Mouse (Mus musculus) CH12.LX (cell line): ENCODE measurements around the gene Nab2. TPM values are rescaled to one million over a fixed set of nuclear protein-coding genes. Genes with fewer than 3 reads are reported as not detected.

Experiments
- polyA plus RNA-seq: library from polyadenylated mRNA; unstranded; fragments of >175 nt; gene quantifications from 2 replicates; pipeline ENCODE4 v1.2.1, GENCODE M21; 2012; ENCODE audit warnings: low read depth; ENCODE audit not compliant: insufficient read length
- total RNA-seq, 2 experiments: library from RNA; depleted of rRNA; stranded (reverse); fragments of 300-350 nt in 1 of 2; fragments of >200 nt in 1 of 2; gene quantifications; 2 replicates each; pipeline ENCODE4 v1.2.3; 2012 to 2014

Nab2 gene
- total and polyA plus RNA-seq, 3 experiments = 8.1 to 10.0 (median 9.2) TPM

Other genes starting within 250 kb of the Nab2 start
- 0.08 and 0.42 TPM in 2 replicates for gene Stac3, start 166.9 kb downstream of the Nab2 start, total RNA-seq (2012; rRNA removed)
- gene Stac3, start 166.9 kb downstream of the Nab2 start, total RNA-seq (2014; rRNA removed) = 0.50 TPM in 1 of 2 replicates, not detected in the other
- gene Stac3, start 166.9 kb downstream of the Nab2 start, polyA plus RNA-seq = 0.79 and 0.93 TPM in 2 replicates
- 0.47 and 0.80 TPM in 2 replicates for gene Ndufa4l2, start 153.6 kb downstream of the Nab2 start, total RNA-seq (2012; rRNA removed)
- gene Ndufa4l2, start 153.6 kb downstream of the Nab2 start, total RNA-seq (2014; rRNA removed) = not detected in 2 replicates
- gene Ndufa4l2, start 153.6 kb downstream of the Nab2 start, polyA plus RNA-seq = not detected in 2 replicates
- 252 and 317 TPM in 2 replicates for gene Shmt2, start 146.1 kb downstream of the Nab2 start, total RNA-seq (2012; rRNA removed)
- 267 and 273 TPM in 2 replicates for gene Shmt2, start 146.1 kb downstream of the Nab2 start, total RNA-seq (2014; rRNA removed)
- gene Shmt2, start 146.1 kb downstream of the Nab2 start, polyA plus RNA-seq = 315 and 353 TPM in 2 replicates
- gene Nxph4, start 134.0 kb downstream of the Nab2 start, total RNA-seq (2012; rRNA removed) = 0.13 TPM in 1 of 2 replicates, not detected in the other
- not detected in 2 replicates for gene Nxph4, start 134.0 kb downstream of the Nab2 start, total RNA-seq (2014; rRNA removed)
- gene Nxph4, start 134.0 kb downstream of the Nab2 start, polyA plus RNA-seq = 0.14 and 0.15 TPM in 2 replicates
- gene Lrp1, start 47.4 kb downstream of the Nab2 start, total RNA-seq (2012; rRNA removed) = 16.5 and 51.2 TPM in 2 replicates
- gene Lrp1, start 47.4 kb downstream of the Nab2 start, total RNA-seq (2014; rRNA removed) = 3.1 and 3.3 TPM in 2 replicates
- 11.0 and 11.8 TPM in 2 replicates for gene Lrp1, start 47.4 kb downstream of the Nab2 start, polyA plus RNA-seq
- 58.7 and 76.6 TPM in 2 replicates for gene Stat6, start 25.6 kb downstream of the Nab2 start, total RNA-seq (2012; rRNA removed)
- 64.0 and 71.5 TPM in 2 replicates for gene Stat6, start 25.6 kb downstream of the Nab2 start, total RNA-seq (2014; rRNA removed)
- gene Stat6, start 25.6 kb downstream of the Nab2 start, polyA plus RNA-seq = 62.9 and 72.1 TPM in 2 replicates
- 12.5 and 13.2 TPM in 2 replicates for gene Nemp1, start 1.7 kb downstream of the Nab2 start, total RNA-seq (2012; rRNA removed)
- gene Nemp1, start 1.7 kb downstream of the Nab2 start, total RNA-seq (2014; rRNA removed) = 17.4 and 18.3 TPM in 2 replicates
- 7.5 and 8.3 TPM in 2 replicates for gene Nemp1, start 1.7 kb downstream of the Nab2 start, polyA plus RNA-seq
- gene Myo1a, start 36.6 kb upstream of the Nab2 start, total RNA-seq (2012; rRNA removed) = 1.8 and 2.3 TPM in 2 replicates
- gene Myo1a, start 36.6 kb upstream of the Nab2 start, total RNA-seq (2014; rRNA removed) = 0.08 and 0.24 TPM in 2 replicates
- 0.36 and 0.45 TPM in 2 replicates for gene Myo1a, start 36.6 kb upstream of the Nab2 start, polyA plus RNA-seq
- gene Tac2, start 55.9 kb upstream of the Nab2 start, total RNA-seq (2012; rRNA removed) = not detected in 2 replicates
- gene Tac2, start 55.9 kb upstream of the Nab2 start, total RNA-seq (2014; rRNA removed) = not detected in 2 replicates
- gene Tac2, start 55.9 kb upstream of the Nab2 start, polyA plus RNA-seq = not detected in 2 replicates
- 3.7 and 4.2 TPM in 2 replicates for gene Zbtb39, start 71.0 kb upstream of the Nab2 start, total RNA-seq (2012; rRNA removed)
- gene Zbtb39, start 71.0 kb upstream of the Nab2 start, total RNA-seq (2014; rRNA removed) = 0.63 and 1.1 TPM in 2 replicates
- gene Zbtb39, start 71.0 kb upstream of the Nab2 start, polyA plus RNA-seq = 4.0 and 5.0 TPM in 2 replicates
- 0.04 TPM in 1 of 2 replicates, not detected in the other for gene Gpr182, start 83.2 kb upstream of the Nab2 start, total RNA-seq (2012; rRNA removed)
- not detected in 2 replicates for gene Gpr182, start 83.2 kb upstream of the Nab2 start, total RNA-seq (2014; rRNA removed)
- gene Gpr182, start 83.2 kb upstream of the Nab2 start, polyA plus RNA-seq = 0.05 and 0.13 TPM in 2 replicates
- gene Rdh1, start 91.2 kb upstream of the Nab2 start, total RNA-seq (2012; rRNA removed) = not detected in 2 replicates
- gene Rdh1, start 91.2 kb upstream of the Nab2 start, total RNA-seq (2014; rRNA removed) = 0.05 TPM in 1 of 2 replicates, not detected in the other
- not detected in 2 replicates for gene Rdh1, start 91.2 kb upstream of the Nab2 start, polyA plus RNA-seq
- not detected in 2 replicates for gene Rdh16f1, start 91.2 kb upstream of the Nab2 start, total RNA-seq (2012; rRNA removed)
- not detected in 2 replicates for gene Rdh16f1, start 91.2 kb upstream of the Nab2 start, total RNA-seq (2014; rRNA removed)
- not detected in 2 replicates for gene Rdh16f1, start 91.2 kb upstream of the Nab2 start, polyA plus RNA-seq
- gene Rdh9, start 107.8 kb upstream of the Nab2 start, total RNA-seq (2012; rRNA removed) = not detected in 2 replicates
- not detected in 2 replicates for gene Rdh9, start 107.8 kb upstream of the Nab2 start, total RNA-seq (2014; rRNA removed)
- 0.09 TPM in 1 of 2 replicates, not detected in the other for gene Rdh9, start 107.8 kb upstream of the Nab2 start, polyA plus RNA-seq
- not detected in 2 replicates for gene Rdh16, start 132.6 kb upstream of the Nab2 start, total RNA-seq (2012; rRNA removed)
- gene Rdh16, start 132.6 kb upstream of the Nab2 start, total RNA-seq (2014; rRNA removed) = not detected in 2 replicates
- not detected in 2 replicates for gene Rdh16, start 132.6 kb upstream of the Nab2 start, polyA plus RNA-seq
- not detected in 2 replicates for gene Rdh19, start 181.4 kb upstream of the Nab2 start, total RNA-seq (2012; rRNA removed)
- not detected in 2 replicates for gene Rdh19, start 181.4 kb upstream of the Nab2 start, total RNA-seq (2014; rRNA removed)
- gene Rdh19, start 181.4 kb upstream of the Nab2 start, polyA plus RNA-seq = not detected in 2 replicates
- gene Rdh16f2, start 197.9 kb upstream of the Nab2 start, total RNA-seq (2012; rRNA removed) = not detected in 2 replicates
- not detected in 2 replicates for gene Rdh16f2, start 197.9 kb upstream of the Nab2 start, total RNA-seq (2014; rRNA removed)
- gene Rdh16f2, start 197.9 kb upstream of the Nab2 start, polyA plus RNA-seq = not detected in 2 replicates
- not detected in 2 replicates for gene Rdh7, start 220.2 kb upstream of the Nab2 start, total RNA-seq (2012; rRNA removed)
- not detected in 2 replicates for gene Rdh7, start 220.2 kb upstream of the Nab2 start, total RNA-seq (2014; rRNA removed)
- gene Rdh7, start 220.2 kb upstream of the Nab2 start, polyA plus RNA-seq = not detected in 2 replicates
- not detected in 2 replicates for gene Sdr9c7, start 229.9 kb upstream of the Nab2 start, total RNA-seq (2012; rRNA removed)
- gene Sdr9c7, start 229.9 kb upstream of the Nab2 start, total RNA-seq (2014; rRNA removed) = not detected in 2 replicates
- not detected in 2 replicates for gene Sdr9c7, start 229.9 kb upstream of the Nab2 start, polyA plus RNA-seq